Mouse (Mus musculus): ENCODE data around the gene Agmo. TPM values are rescaled to one million over a fixed set of nuclear protein-coding genes. Genes with fewer than 3 reads are reported as not detected.

Gene Agmo
- polyA plus RNA-seq, 1 experiment from 2014 or later = 0.24 TPM

GRCm38 (mm10) chr12:37442486-37443013, 201.1 kb downstream of the Agmo start:
- no peak overlapping the region for H3K4me2 ChIP-seq
- H3K27ac ChIP-seq = no peak overlapping the region
- no peak overlapping the region for H3K4me3 ChIP-seq
- no peaks in the 10 kb centered on the region for H3K4me1 ChIP-seq
- no peaks in the 10 kb centered on the region for H3K36me3 ChIP-seq
- WGBS = 75% methylated on average over 3 of the region's 3 CpGs
- no peak for ATAC-seq (ENCODE audit: insufficient number of reproducible peaks, insufficient read depth, low FRiP score, low TSS enrichment, low read depth)
- H3K9ac ChIP-seq = no peak overlapping the region
- no peaks in the 10 kb centered on the region for H3K9me3 ChIP-seq
- H3K27me3 ChIP-seq = no peaks in the 10 kb centered on the region

GRCm38 (mm10) chr12:37445255-37445654, 203.8 kb downstream of the Agmo start:
- no peak overlapping the region for H3K4me3 ChIP-seq
- H3K4me2 ChIP-seq = no peak overlapping the region
- no peak overlapping the region for H3K9ac ChIP-seq
- ATAC-seq (ENCODE audit: insufficient number of reproducible peaks, insufficient read depth, low FRiP score, low TSS enrichment, low read depth) = no peak
- H3K27ac ChIP-seq = no peak overlapping the region
- no peaks in the 10 kb centered on the region for H3K9me3 ChIP-seq
- no peaks in the 10 kb centered on the region for H3K36me3 ChIP-seq
- no peaks in the 10 kb centered on the region for H3K27me3 ChIP-seq
- WGBS = 65% methylated on average over 9 of the region's 9 CpGs
- H3K4me1 ChIP-seq = no peaks in the 10 kb centered on the region

GRCm38 (mm10) chr12:37449597-37449996, 208.2 kb downstream of the Agmo start:
- H3K27ac ChIP-seq = no peak overlapping the region
- no peaks in the 10 kb centered on the region for H3K27me3 ChIP-seq
- no peaks in the 10 kb centered on the region for H3K9me3 ChIP-seq
- WGBS = 16% methylated on average over 2 of the region's 2 CpGs
- H3K4me2 ChIP-seq = no peak overlapping the region
- no peak overlapping the region for H3K4me3 ChIP-seq
- ATAC-seq (ENCODE audit: insufficient number of reproducible peaks, insufficient read depth, low FRiP score, low TSS enrichment, low read depth) = no peak
- no peaks in the 10 kb centered on the region for H3K4me1 ChIP-seq
- no peak overlapping the region for H3K9ac ChIP-seq
- no peaks in the 10 kb centered on the region for H3K36me3 ChIP-seq

GRCm38 (mm10) chr12:37450366-37451156, 209.1 kb downstream of the Agmo start:
- ATAC-seq (ENCODE audit: insufficient number of reproducible peaks, insufficient read depth, low FRiP score, low TSS enrichment, low read depth) = no peak
- WGBS = 11% methylated on average over 6 of the region's 6 CpGs
- no peak overlapping the region for H3K4me3 ChIP-seq
- no peak overlapping the region for H3K27ac ChIP-seq
- H3K36me3 ChIP-seq = no peaks in the 10 kb centered on the region
- H3K4me1 ChIP-seq = no peaks in the 10 kb centered on the region
- no peaks in the 10 kb centered on the region for H3K27me3 ChIP-seq
- H3K4me2 ChIP-seq = no peak overlapping the region
- H3K9me3 ChIP-seq = no peaks in the 10 kb centered on the region
- no peak overlapping the region for H3K9ac ChIP-seq

- ATAC-seq (ENCODE audit: insufficient number of reproducible peaks, insufficient read depth, low FRiP score, low TSS enrichment, low read depth) = no peak
- Histone ChIP-seq H3K4me3 (no peak overlapping the region), H3K27me3 (no peaks in the 10 kb centered on the region), H3K36me3 (no peaks in the 10 kb centered on the region), H3K4me2 (no peak overlapping the region), H3K9ac (no peak overlapping the region), H3K27ac (no peak overlapping the region), H3K9me3 (no peaks in the 10 kb centered on the region), H3K4me1 (no peaks in the 10 kb centered on the region)
- 25% methylated on average over 5 of the region's 5 CpGs for WGBS
These were observed 230.2 kb downstream of the Agmo start for GRCm38 (mm10) chr12:37471631-37472030.

GRCm38 (mm10) chr12:37476849-37477248, 235.4 kb downstream of the Agmo start:
- H3K27me3 ChIP-seq = no peaks in the 10 kb centered on the region
- no peak overlapping the region for H3K9ac ChIP-seq
- no peak overlapping the region for H3K27ac ChIP-seq
- no peak for ATAC-seq (ENCODE audit: insufficient number of reproducible peaks, insufficient read depth, low FRiP score, low TSS enrichment, low read depth)
- no peaks in the 10 kb centered on the region for H3K9me3 ChIP-seq
- H3K4me2 ChIP-seq = no peak overlapping the region
- no peak overlapping the region for H3K4me3 ChIP-seq
- 91% methylated on average over 2 of the region's 2 CpGs for WGBS
- H3K4me1 ChIP-seq = no peaks in the 10 kb centered on the region
- H3K36me3 ChIP-seq = no peaks in the 10 kb centered on the region

GRCm38 (mm10) chr12:37487991-37488390, 246.6 kb downstream of the Agmo start:
- H3K27ac ChIP-seq = no peak overlapping the region
- H3K27me3 ChIP-seq = no peaks in the 10 kb centered on the region
- H3K9me3 ChIP-seq = no peaks in the 10 kb centered on the region
- H3K36me3 ChIP-seq = no peaks in the 10 kb centered on the region
- WGBS = 87% methylated on average over 3 of the region's 3 CpGs
- ATAC-seq (ENCODE audit: insufficient number of reproducible peaks, insufficient read depth, low FRiP score, low TSS enrichment, low read depth) = no peak
- H3K9ac ChIP-seq = no peak overlapping the region
- no peak overlapping the region for H3K4me2 ChIP-seq
- H3K4me1 ChIP-seq = no peaks in the 10 kb centered on the region
- H3K4me3 ChIP-seq = no peak overlapping the region

- no peaks in the 10 kb centered on the region for H3K36me3 ChIP-seq
- H3K27ac ChIP-seq = no peak overlapping the region
- H3K4me1 ChIP-seq = no peaks in the 10 kb centered on the region
- no peak for ATAC-seq (ENCODE audit: insufficient number of reproducible peaks, insufficient read depth, low FRiP score, low TSS enrichment, low read depth)
- no peak overlapping the region for H3K4me3 ChIP-seq
- WGBS = 62% methylated on average over 3 of the region's 3 CpGs
- H3K4me2 ChIP-seq = no peak overlapping the region
- H3K9me3 ChIP-seq = no peaks in the 10 kb centered on the region
- H3K9ac ChIP-seq = no peak overlapping the region
- H3K27me3 ChIP-seq = no peaks in the 10 kb centered on the region
These were observed 257.4 kb downstream of the Agmo start for GRCm38 (mm10) chr12:37498871-37499270.

- 68% methylated on average over 1 of the region's 1 CpGs for WGBS
- Histone ChIP-seq H3K27me3 (no peaks in the 10 kb centered on the region), H3K36me3 (no peaks in the 10 kb centered on the region), H3K27ac (no peak overlapping the region), H3K9ac (no peak overlapping the region), H3K4me2 (no peak overlapping the region), H3K4me3 (no peak overlapping the region), H3K4me1 (no peaks in the 10 kb centered on the region), H3K9me3 (no peaks in the 10 kb centered on the region)
- no peak for ATAC-seq (ENCODE audit: insufficient number of reproducible peaks, insufficient read depth, low FRiP score, low TSS enrichment, low read depth)
These were observed 266.0 kb downstream of the Agmo start for GRCm38 (mm10) chr12:37507406-37507805.

GRCm38 (mm10) chr12:37507826-37508225, 266.4 kb downstream of the Agmo start:
- Histone ChIP-seq H3K4me3 (no peak overlapping the region), H3K27ac (no peak overlapping the region), H3K27me3 (no peaks in the 10 kb centered on the region), H3K4me1 (no peaks in the 10 kb centered on the region), H3K9ac (no peak overlapping the region), H3K4me2 (no peak overlapping the region), H3K36me3 (no peaks in the 10 kb centered on the region), H3K9me3 (no peaks in the 10 kb centered on the region)
- WGBS = 77% methylated on average over 2 of the region's 2 CpGs
- ATAC-seq (ENCODE audit: insufficient number of reproducible peaks, insufficient read depth, low FRiP score, low TSS enrichment, low read depth) = no peak

GRCm38 (mm10) chr12:37521772-37522171, 280.3 kb downstream of the Agmo start:
- Histone ChIP-seq H3K9me3 (peaks cover 10% of the 10 kb centered on the region; the same call in 1 of the 2 replicates), H3K4me1 (no peaks in the 10 kb centered on the region), H3K27ac (no peak overlapping the region), H3K4me2 (no peak overlapping the region), H3K27me3 (no peaks in the 10 kb centered on the region), H3K36me3 (no peaks in the 10 kb centered on the region), H3K4me3 (no peak overlapping the region), H3K9ac (no peak overlapping the region)
- no peak for ATAC-seq (ENCODE audit: insufficient number of reproducible peaks, insufficient read depth, low FRiP score, low TSS enrichment, low read depth)
- 70% methylated on average over 1 of the region's 1 CpGs for WGBS

- Histone ChIP-seq H3K4me1 (no peaks in the 10 kb centered on the region), H3K4me3 (no peak overlapping the region), H3K9me3 (peaks cover 10% of the 10 kb centered on the region; the same call in 1 of the 2 replicates), H3K27ac (no peak overlapping the region), H3K9ac (no peak overlapping the region), H3K36me3 (no peaks in the 10 kb centered on the region), H3K27me3 (no peaks in the 10 kb centered on the region), H3K4me2 (no peak overlapping the region)
- WGBS = 83% methylated on average over 3 of the region's 3 CpGs
- ATAC-seq (ENCODE audit: insufficient number of reproducible peaks, insufficient read depth, low FRiP score, low TSS enrichment, low read depth) = no peak
These were observed 283.2 kb downstream of the Agmo start for GRCm38 (mm10) chr12:37524662-37525061.
